Mouse (Mus musculus): ENCODE results near the gene Gpr21.
A peak's percentile ranks its signal among the peaks of the same experiment; 100 is the strongest.
"Not testable (repeated sequence)": the region's sequence is repeated elsewhere in the genome, so short reads cannot be mapped to it uniquely, and the experiment has no call there.

Gpr21 gene

GRCm38 (mm10) chr2:37516030-37516710, at the start of gene Gpr21:
TSS of gene Gpr21 (plus strand) at chr2:37516332.
- DNase-seq (ENCODE audit: low read depth), result no peak

GRCm38 (mm10) chr2:37479559-37479958, 36.6 kb upstream of the Gpr21 start:
- no peak for DNase-seq (ENCODE audit: low read depth)

DNA sequence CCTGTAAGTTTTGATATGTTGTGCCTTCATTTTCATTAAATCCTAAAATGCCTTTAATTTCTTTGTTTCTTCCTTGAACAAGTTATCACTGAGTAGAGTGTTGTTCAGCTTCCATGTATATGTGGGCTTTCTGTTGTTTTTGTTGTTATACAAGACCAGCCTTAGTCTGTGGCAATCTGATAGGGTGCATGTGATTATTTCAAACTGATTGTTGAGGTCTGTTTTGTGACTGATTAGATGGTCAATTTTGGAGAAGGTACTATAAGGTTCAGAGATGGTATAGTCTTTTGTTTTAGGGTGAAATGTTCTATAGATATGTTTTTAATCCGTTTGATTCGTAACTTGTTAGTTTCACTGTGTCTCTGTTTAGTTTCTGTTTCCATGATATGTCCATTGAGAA, 36.1 kb upstream of the Gpr21 start:
- no peak for DNase-seq (ENCODE audit: low read depth)

DNA sequence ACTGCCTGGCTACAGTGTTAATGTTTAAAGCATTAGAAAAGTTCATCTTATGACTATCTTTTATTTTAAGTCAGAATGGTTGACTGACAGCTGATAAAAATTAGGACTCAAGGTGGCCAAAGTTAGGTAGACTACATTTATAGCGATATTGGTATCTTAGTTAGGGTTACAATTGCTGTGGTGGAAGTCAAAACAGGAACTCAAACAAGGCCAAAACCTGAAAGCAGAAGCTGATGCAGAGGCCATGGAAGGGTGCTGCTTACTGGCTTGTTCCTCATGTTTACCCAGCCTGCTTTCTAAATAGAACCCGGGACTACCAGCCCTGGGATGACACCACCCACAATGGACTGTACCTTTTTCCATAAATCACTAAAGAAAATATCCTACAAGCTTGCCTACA, 32.0 kb upstream of the Gpr21 start:
- DNase-seq (ENCODE audit: low read depth), result no peak

GRCm38 (mm10) chr2:37485370-37485769, 30.8 kb upstream of the Gpr21 start:
- DNase-seq (ENCODE audit: low read depth), result peak; percentile 74

GRCm38 (mm10) chr2:37486408-37486807, 29.7 kb upstream of the Gpr21 start:
- no peak for DNase-seq (ENCODE audit: low read depth)

DNA sequence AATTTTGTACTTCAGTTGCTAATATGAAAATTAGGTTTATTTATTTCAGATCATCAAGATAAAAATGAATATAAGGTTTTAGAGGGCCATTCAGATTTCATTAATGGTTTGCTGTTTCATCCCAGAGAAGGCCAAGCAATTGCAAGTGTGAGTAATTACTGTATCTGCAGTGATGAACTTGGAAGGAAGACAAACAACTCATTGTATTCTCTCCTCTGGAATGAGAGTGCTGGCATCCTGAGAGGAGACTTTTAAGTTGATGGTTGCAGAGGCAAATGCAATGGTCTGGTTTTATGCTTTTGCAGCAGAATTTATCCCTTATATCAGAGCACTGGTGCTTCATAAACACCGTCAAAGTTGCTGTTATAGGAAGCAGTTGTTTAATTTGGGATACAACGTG, 27.2 kb upstream of the Gpr21 start:
- no peak for DNase-seq (ENCODE audit: low read depth)

GRCm38 (mm10) chr2:37497321-37497720, 18.8 kb upstream of the Gpr21 start:
- no peak for DNase-seq (ENCODE audit: low read depth)

DNA sequence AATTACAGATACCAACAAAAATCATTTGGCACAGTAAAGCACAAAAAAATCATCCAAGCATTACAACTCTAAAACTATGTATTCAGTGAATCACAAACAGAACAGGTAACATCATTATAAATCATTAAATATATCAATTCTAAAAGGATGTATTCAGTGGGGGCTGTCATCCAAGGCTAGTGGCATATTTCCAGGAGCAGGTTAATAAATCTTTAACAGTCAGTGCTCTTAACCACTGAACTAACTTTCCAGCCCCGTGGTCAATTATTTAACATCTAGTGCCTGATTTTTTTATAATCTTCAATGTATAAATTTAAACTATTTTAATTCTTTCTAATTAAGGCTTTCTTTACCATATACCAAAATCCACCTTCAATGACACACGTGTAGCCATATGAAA, 10.3 kb upstream of the Gpr21 start:
- not testable (repeated sequence) for DNase-seq (ENCODE audit: low read depth)

DNA sequence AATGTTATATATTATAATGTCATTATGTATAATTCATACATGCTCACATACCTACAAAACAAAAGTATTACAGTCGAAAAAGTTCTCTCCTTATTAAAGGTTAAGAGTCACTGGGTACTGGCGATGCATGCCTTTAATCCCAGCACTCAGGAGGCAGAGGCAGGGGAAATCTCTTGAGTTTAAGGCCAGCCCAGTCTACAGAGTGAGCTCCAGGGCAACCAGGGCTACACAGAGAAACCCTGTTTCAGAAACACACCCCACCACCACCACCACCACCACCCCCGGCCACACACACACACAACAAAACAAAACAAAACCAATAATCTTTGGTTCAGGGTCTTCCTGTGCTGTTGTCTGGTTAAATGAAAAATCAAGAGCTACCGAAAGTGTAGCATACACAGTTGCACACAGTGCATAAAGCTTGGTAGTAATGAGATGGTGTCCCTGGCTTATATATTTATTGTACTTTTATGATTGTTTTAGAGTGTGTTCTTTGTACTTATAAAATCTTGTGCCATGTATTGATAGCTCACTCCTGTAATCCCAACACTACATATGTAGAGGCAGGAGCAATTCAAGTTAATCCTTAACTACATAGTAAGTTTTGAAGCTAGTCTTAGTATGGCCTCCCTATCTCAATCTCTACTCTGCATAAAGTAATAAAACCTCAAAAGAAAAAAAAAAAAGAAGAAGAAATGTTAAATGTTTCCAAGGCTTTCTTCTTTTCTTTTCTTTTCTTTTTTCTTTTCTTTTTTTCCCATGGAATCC, 4.8 kb upstream of the Gpr21 start:
- no peak for DNase-seq (ENCODE audit: low read depth)

GRCm38 (mm10) chr2:37516922-37517462, 860 bp downstream of the Gpr21 start:
- no peak for DNase-seq (ENCODE audit: low read depth)

DNA sequence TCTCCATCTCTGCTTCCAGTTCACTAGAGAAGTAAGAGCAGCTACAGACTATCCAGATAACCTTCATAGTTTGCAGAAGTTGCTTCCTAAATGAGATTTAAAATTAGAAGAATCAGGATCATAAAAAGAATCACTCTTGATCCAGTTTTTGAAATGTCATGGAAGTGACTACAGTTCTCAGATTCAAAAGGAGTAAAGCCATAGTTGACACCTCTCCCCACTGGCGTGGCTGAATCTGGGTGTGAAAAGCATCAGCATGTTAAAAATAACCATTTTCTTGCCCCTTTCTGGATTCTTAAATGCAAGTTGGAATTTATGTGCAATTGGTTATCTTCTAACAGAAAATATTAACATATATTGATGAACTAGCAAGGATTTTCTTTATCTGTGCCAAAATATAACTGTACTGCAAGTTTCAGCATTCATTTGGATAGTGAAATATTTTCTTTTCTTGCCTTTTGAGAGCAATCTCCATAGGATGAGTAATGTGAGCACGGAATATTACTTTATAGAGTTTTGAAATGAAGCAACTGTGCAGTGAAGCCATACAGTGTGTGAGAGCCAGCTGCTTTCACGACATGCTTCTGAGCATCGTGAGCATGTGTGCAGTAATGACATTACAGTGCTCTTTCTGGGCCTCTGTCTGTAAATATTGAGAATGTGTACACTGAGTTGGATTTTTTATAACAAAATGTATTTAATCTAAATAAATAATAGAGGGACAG, 2.6 kb downstream of the Gpr21 start:
- DNase-seq (ENCODE audit: low read depth), result no peak

GRCm38 (mm10) chr2:37519286-37519640, 3.1 kb downstream of the Gpr21 start:
- DNase-seq (ENCODE audit: low read depth), result no peak

GRCm38 (mm10) chr2:37527587-37527986, 11.5 kb downstream of the Gpr21 start:
- no peak for DNase-seq (ENCODE audit: low read depth)

GRCm38 (mm10) chr2:37529397-37529796, 13.3 kb downstream of the Gpr21 start:
- no peak for DNase-seq (ENCODE audit: low read depth)

DNA sequence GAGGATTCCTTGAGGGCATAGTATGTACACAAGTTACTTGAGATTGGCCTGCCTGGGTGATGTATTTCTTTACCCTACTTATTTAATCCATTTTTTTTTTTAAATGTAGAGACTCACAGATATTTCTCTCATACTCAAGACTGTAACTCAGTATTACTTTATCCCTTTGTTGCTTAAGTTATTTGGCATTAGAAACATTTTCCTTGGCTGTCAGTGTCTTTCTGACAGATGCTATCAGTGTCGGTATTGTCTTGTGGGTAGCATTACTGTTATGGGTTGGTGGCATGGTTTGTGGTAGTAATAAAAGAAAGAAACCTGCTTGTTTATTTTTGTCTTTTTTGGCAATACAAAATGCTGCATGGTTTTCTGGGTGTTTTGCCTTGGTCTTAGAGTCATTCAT, 14.6 kb downstream of the Gpr21 start:
- DNase-seq (ENCODE audit: low read depth), result no peak

GRCm38 (mm10) chr2:37531639-37532038, 15.5 kb downstream of the Gpr21 start:
- no peak for DNase-seq (ENCODE audit: low read depth)

GRCm38 (mm10) chr2:37549346-37550012, 33.3 kb downstream of the Gpr21 start:
- no peak for DNase-seq (ENCODE audit: low read depth)

GRCm38 (mm10) chr2:37556366-37556765, 40.2 kb downstream of the Gpr21 start:
- DNase-seq (ENCODE audit: low read depth), result no peak

DNA sequence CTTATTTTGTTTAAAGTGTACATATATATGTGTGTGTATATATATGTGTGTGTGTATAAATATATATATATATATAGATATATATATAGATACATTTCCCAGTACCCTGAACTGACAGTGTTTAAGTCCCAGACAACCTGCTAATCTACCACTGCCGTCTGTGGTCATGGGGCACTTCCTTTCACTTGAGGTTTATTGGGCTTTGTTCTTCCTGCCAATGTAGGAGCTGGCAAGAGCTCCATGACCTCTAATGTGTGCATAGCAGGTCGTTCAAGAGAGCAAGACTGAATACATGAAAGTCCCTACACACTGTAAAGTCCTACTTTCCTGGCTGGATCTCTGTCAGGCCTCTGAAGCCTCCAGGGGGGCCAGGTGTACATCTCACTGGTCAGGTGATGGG, 49.4 kb downstream of the Gpr21 start:
- DNase-seq (ENCODE audit: low read depth), result peak; percentile 87

DNA sequence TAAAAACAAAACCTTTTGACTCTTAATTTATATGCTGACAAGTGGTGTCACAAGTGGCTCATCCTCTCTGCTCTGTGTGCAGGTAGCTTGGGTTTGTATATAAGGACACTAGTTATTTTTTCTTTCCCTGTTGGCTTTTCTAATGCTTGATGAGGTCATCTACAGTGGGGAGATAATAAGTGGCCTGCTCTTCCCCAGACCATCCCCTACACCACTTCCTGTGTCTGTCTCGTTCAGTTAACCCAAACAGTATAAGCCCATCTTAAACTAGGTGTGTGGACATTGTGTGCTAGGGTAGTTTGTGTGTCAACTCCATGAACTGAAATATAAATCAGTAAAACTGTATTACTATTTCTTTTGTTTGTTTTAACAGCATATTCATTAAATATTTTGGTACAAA, 49.9 kb downstream of the Gpr21 start:
- DNase-seq (ENCODE audit: low read depth), result peak; percentile 55

DNA sequence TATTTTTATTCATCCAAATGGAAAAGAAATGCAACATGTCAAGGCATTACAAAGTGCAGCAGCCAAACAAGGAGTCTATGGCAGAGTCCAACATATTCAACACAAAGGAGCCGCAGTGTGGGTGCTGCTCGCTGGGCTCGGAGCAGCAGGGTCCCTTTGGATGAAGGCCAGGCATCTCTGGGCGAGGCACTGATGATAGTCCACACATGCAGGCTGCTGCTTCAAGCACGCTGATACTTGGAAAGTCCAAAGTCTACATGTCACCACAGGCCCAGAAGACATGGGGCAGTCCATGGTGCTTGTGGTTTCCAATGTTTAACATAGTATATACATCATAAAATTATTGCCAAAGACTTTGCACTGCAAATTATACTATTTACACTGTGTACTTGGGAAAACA, 53.8 kb downstream of the Gpr21 start:
- no peak for DNase-seq (ENCODE audit: low read depth)

Measured in 416B (cell line).